Mouse (Mus musculus) T-helper 17 cell (primary cell): ENCODE results near the gene Pknox1.

Source experiments
- in situ Hi-C, 2 experiments: fragments of 300-600 bp; cut with MboI, MseI; formaldehyde crosslinking; loops; 1 replicate in 1 of 2; 2 replicates in 1 of 2; pipeline ENCODE4 v1.15.1; 2025; ENCODE audit warnings: high pct_unique_total_duplicates in 2 of 2

The Pknox1 gene

DNA sequence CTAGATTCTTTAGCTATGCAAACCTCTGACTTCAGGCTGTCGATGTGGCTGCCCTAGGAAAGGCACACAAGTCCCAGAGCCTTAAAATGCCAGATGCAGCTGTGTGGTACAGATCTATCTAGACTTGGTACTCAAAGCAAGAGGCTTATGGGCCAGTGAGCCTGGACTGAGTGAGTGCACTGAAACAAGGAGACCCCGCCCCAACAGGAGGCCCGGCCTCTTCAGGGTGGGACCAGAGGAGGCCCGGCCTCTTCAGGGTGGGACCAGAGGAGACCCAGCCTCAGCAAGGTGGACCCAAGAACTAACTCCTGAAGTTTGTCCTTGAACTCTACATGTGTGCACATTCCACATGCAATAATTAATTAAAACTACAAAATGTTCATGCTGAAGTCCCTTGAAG is 78.4 kb downstream of the Pknox1 start:
- in situ Hi-C loops: no loop called here

GRCm38 (mm10) chr17:31646199-31647002 is 81.9 kb downstream of the Pknox1 start:
- in situ Hi-C loops: no loop called here

DNA sequence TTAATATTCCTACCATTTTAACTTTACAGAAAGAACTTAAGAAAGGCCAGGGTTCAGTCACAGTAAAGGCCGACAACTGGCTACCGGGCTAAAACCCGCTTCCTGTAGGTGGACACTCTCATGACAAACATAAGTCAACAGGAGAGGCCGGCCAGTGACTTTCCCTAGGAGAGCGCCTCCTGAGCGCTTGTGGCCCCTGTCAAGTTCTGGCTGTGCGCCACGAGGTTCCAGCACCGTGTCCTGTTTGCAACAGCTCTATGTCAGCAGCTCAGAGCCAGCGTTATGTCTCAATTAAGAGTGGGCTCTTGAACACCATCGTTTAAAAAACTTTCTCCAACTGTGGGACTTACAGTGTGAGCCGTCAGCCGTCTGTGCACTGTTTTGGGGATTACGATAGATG is 87.6 kb downstream of the Pknox1 start:
- in situ Hi-C loops: no loop called here

DNA sequence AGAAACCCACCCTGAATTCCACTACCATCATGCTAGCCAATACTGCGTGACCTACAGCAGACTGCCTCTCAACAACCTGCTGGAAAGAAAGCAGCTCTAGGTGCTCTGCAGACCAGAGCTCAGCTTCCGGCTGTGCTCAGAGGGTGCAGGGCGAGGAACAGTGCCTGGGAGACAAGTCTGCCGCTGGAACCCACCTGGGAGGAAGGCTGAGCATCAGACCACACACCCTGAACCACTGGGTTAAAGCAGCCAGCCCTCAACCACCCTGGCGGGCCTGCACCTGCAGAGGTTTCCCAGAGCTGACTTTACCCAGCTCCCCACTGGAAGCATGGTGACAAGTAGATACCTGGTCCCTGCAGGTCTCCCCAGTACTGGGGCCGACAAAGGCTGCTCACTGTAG is 88.7 kb downstream of the Pknox1 start:
- in situ Hi-C loops: no loop called here

GRCm38 (mm10) chr17:31655366-31655765 is 90.8 kb downstream of the Pknox1 start:
- in situ Hi-C loops: loop anchor here in 1 of 2 experiments (5.0 kb wide), 1 partner anchor 143 kb away; no protein-coding TSS in a partner anchor

- in situ Hi-C loops: loop anchor here in 1 of 2 experiments (5.0 kb wide), 1 partner anchor 144 kb away; no protein-coding TSS in a partner anchor
Observed at GRCm38 (mm10) chr17:31656682-31657081, 92.1 kb downstream of the Pknox1 start.
